Mouse (Mus musculus) naive thymus-derived CD4-positive, alpha-beta T cell, adult 5 months (primary cell): Measurements from ENCODE around the gene Olfr122. TPM values are rescaled to one million over a fixed set of nuclear protein-coding genes. Genes with fewer than 3 reads are reported as not detected.

Experiments
- polyA plus RNA-seq: library from polyadenylated mRNA; unstranded; fragments of 100-300 nt; shearing (Covaris generic); gene quantifications from one replicate; pipeline ENCODE4 v1.2.1, GENCODE M21; 2017

Olfr122 gene
- not detected for polyA plus RNA-seq

GRCm38 (mm10) chr17:37768307-37768706 is at the start of gene Olfr122:
TSS of gene Olfr122 (plus strand) at chr17:37768607.

GRCm38 (mm10) chr17:37721508-37721907 is 46.9 kb upstream of the Olfr122 start, which contains the start of gene Olfr120:
TSS of gene Olfr120 (plus strand) at chr17:37721808.

DNA sequence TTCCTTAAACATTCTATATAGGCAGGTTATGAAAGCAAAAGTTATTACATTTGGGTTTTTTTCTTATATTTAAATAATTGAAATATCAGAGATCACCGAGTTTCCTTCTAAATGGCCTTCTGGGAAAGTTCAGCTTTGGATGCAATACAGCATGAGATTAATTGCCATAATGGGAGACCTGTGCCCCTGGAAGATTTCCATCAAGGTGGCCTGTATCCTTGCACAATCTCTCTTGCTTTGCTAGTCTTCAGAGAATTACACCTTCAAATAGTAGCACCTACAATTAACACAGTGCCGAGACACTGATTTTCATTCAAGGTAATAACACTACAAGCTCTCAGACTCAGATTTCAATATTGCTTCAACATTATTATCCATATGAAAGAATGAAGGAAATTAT is 24.8 kb downstream of the Olfr122 start, which contains the start of gene Olfr123:
TSS of gene Olfr123 (plus strand) at position 301 of the 400 bp plus-strand sequence.

GRCm38 (mm10) chr17:37799588-37799987 is 31.2 kb downstream of the Olfr122 start, which contains the start of gene Olfr124:
TSS of gene Olfr124 (plus strand) at chr17:37799888.

Other genes with a start within 250 kb of the Olfr122 start
- not detected for gene Olfr112, start 199.2 kb upstream of the Olfr122 start, polyA plus RNA-seq
- not detected for gene Olfr113, start 190.9 kb upstream of the Olfr122 start, polyA plus RNA-seq
- gene Olfr114, start 175.9 kb upstream of the Olfr122 start, polyA plus RNA-seq, result not detected
- gene Olfr115, start 141.5 kb upstream of the Olfr122 start, polyA plus RNA-seq, result not detected
- not detected for gene Olfr116, start 141.4 kb upstream of the Olfr122 start, polyA plus RNA-seq
- not detected for gene Olfr117, start 104.8 kb upstream of the Olfr122 start, polyA plus RNA-seq
- gene Olfr118, start 101.6 kb upstream of the Olfr122 start, polyA plus RNA-seq, result 0.46 TPM
- gene Olfr119, start 72.0 kb upstream of the Olfr122 start, polyA plus RNA-seq, result not detected
- gene Olfr120, start 46.8 kb upstream of the Olfr122 start, polyA plus RNA-seq, result not detected
- not detected for gene Olfr121, start 19.8 kb upstream of the Olfr122 start, polyA plus RNA-seq
- gene Olfr123, start 24.9 kb downstream of the Olfr122 start, polyA plus RNA-seq, result not detected
- not detected for gene Olfr124, start 31.3 kb downstream of the Olfr122 start, polyA plus RNA-seq
- gene Olfr125, start 64.3 kb downstream of the Olfr122 start, polyA plus RNA-seq, result not detected
- not detected for gene Olfr126, start 78.9 kb downstream of the Olfr122 start, polyA plus RNA-seq
- gene Olfr127, start 131.8 kb downstream of the Olfr122 start, polyA plus RNA-seq, result 0.09 TPM
- gene Olfr128, start 151.9 kb downstream of the Olfr122 start, polyA plus RNA-seq, result 0.21 TPM
- not detected for gene Olfr761, start 184.5 kb downstream of the Olfr122 start, polyA plus RNA-seq